Mouse (Mus musculus): ENCODE measurements at regions not wholly inside any gene's neighbourhood (a gene's known extent, or its start where the extent isn't known, plus 50 kb on each side); places are given as distances from the start of the nearest gene placed in this dataset.

- TF ChIP-seq POLR2A (IDR thresholded peaks at IDR 0.05; ENCODE audit: extremely low read depth, insufficient read depth, low read length) (no peak), CTCF (IDR thresholded peaks at IDR 0.05; ENCODE audit: low read depth, low read length) (no peak)
Measured at GRCm38 (mm10) chr14:99733474-99734199, 435.1 kb downstream of the Klf5 start.
